Mouse (Mus musculus) CD4-positive, CD25-positive, alpha-beta regulatory T cell, adult 9 weeks (primary cell): ENCODE data around the gene Crybb2. TPM values are rescaled to one million over a fixed set of nuclear protein-coding genes. Genes with fewer than 3 reads are reported as not detected.

Experiments used
- polyA plus RNA-seq: library from polyadenylated mRNA; unstranded; fragments of 100-300 nt; shearing (Covaris generic); gene quantifications from one replicate; pipeline ENCODE4 v1.2.1, GENCODE M21; 2017

Gene Crybb2
- polyA plus RNA-seq = not detected

GRCm38 (mm10) chr5:113070017-113070416 is at the start of gene Crybb2:
Gene Crybb2 (minus strand): TSS chr5:113070117.

DNA sequence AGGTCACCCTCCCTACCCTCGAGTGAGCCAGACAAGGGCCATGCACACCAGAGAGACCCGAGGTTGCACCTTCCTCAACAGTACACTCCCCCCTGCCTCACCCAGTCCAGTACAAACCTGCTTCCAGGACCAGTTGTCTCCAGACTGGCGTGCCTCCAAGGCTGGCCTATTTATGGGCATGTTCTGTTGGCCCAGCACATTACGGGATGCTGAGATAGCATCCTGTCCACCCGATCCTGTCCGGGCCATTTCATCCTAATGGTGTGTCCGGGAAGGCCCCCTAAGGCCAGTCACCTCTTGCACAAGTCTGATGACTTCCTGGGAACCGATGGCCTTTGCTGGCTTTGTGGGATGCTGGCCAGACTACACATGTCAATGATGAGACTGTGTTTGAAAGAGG is 11.5 kb upstream of the Crybb2 start, which contains the start of gene Crybb3:
Gene Crybb3, minus strand, starts transcription at position 146 of the 400 bp plus-strand sequence.

GRCm38 (mm10) chr5:113015236-113016061 is 54.5 kb downstream of the Crybb2 start, which contains the start of gene Grk3:
Gene Grk3 (minus strand): TSS chr5:113015791.

Other genes with a start within 250 kb of the Crybb2 start
- not detected for gene Myo18b, start 173.8 kb downstream of the Crybb2 start, polyA plus RNA-seq
- gene Grk3, start 54.3 kb downstream of the Crybb2 start, polyA plus RNA-seq = 0.12 TPM
- not detected for gene Crybb3, start 11.5 kb upstream of the Crybb2 start, polyA plus RNA-seq
- gene 2900026A02Rik, start 151.1 kb upstream of the Crybb2 start, polyA plus RNA-seq = 4.6 TPM
- not detected for gene Tmem211, start 156.8 kb upstream of the Crybb2 start, polyA plus RNA-seq
- not detected for gene Sgsm1, start 240.7 kb upstream of the Crybb2 start, polyA plus RNA-seq